Mouse (Mus musculus) lung, postnatal 0 days (tissue): ENCODE measurements around the gene Eif4h.

Experiments
- CTCF ChIP-seq: IDR thresholded peaks from 2 replicates; pipeline ENCODE4 v1.5.1; 2016; ENCODE audit warnings: antibody characterized with exemption, mild to moderate bottlenecking
- EP300 ChIP-seq: IDR thresholded peaks from 2 replicates; pipeline ENCODE4 v1.6.1; 2016; ENCODE audit warnings: antibody characterized with exemption, mild to moderate bottlenecking, control low read depth

- TF ChIP-seq EP300 (no peak), CTCF (no peak)
Measured at GRCm38 (mm10) chr5:134615780-134616179, 23.5 kb downstream of the Eif4h start.
